Mouse (Mus musculus) left cerebral cortex, adult 2 months (tissue): Measurements from ENCODE around the gene Smarcc2. TPM values are rescaled to one million over a fixed set of nuclear protein-coding genes. Genes with fewer than 3 reads are reported as not detected.
A peak's percentile ranks its signal among the peaks of the same experiment; 100 is the strongest.

Source experiments
- DNase-seq, 2 experiments: peaks; one replicate each; pipeline ENCODE4 v3.0.0; 2021 to 2022; ENCODE audit warnings: low spot score in 2 of 2, mixed read lengths in 1 of 2; ENCODE audit errors: extremely low spot score in 1 of 2
- H3K27ac ChIP-seq: fragments of 200-600 bp; 2 replicates; pipeline ENCODE4 v1.8.1; 2022
- H3K4me3 ChIP-seq: fragments of 200-600 bp; 2 replicates; pipeline ENCODE4 v1.8.1; 2022
- CTCF ChIP-seq: fragments of 200-600 bp; IDR thresholded peaks from 2 replicates; pipeline ENCODE4 v1.8.1; 2022; ENCODE audit warnings: antibody characterized with exemption, mild to moderate bottlenecking, moderate library complexity
- intact Hi-C: fragments of 180-260 bp; cut with DNase I; formaldehyde crosslinking; loops from one replicate; pipeline ENCODE4 v1.15.1; 2025
- long read RNA-seq, 2 experiments: library from polyadenylated mRNA; stranded (forward); transcript quantifications; one replicate each; pipeline ENCODE4 v2.0.0; 2021; ENCODE audit warnings: borderline mapping rate in 2 of 2
- total RNA-seq, 2 experiments: library from RNA; stranded (reverse); gene quantifications; 2 replicates each; pipeline ENCODE4 v1.2.3; 2021

Smarcc2 gene
- total RNA-seq, result 100 to 1,000 TPM; 253 to 254 TPM
- long read RNA-seq, experiment 1, full-length matches to known transcripts, result 166 of 412 reads
- long read RNA-seq, experiment 1, partial matches to known transcripts, result 75 of 412 reads
- long read RNA-seq, experiment 1, other reads (novel, unspliced or antisense), result 171 of 412 reads
- long read RNA-seq, experiment 2, full-length matches to known transcripts, result 150 of 332 reads
- long read RNA-seq, experiment 2, partial matches to known transcripts, result 66 of 332 reads
- long read RNA-seq, experiment 2, other reads (novel, unspliced or antisense), result 116 of 332 reads

- peak; percentile 27 for TF ChIP-seq CTCF
These were observed at the start of gene Smarcc2 for GRCm38 (mm10) chr10:128458719-128459408. TSS of gene Smarcc2 (plus strand) at chr10:128459248.

GRCm38 (mm10) chr10:128409692-128410559 is 49.1 kb upstream of the Smarcc2 start:
- DNase-seq, result peak; percentile 96 to 97
- H3K27ac ChIP-seq, result peak overlapping the region; percentile 95

More at GRCm38 (mm10) chr10:128458719-128459408, at the start of gene Smarcc2:
- peak; percentile 87 to 89 for DNase-seq
- intact Hi-C loops, result loop anchor here (1.0 to 5.0 kb wide), 4 partner anchors 50 to 122 kb away; partner anchors contain the start of genes Ankrd52 and Cs
- Histone ChIP-seq H3K27ac (peak within 1 kb of the TSS; percentile 96), H3K4me3 (peak within 1 kb of the TSS; percentile 78)

GRCm38 (mm10) chr10:128410560-128410845 is 48.5 kb upstream of the Smarcc2 start:
- Histone ChIP-seq H3K27ac (peak overlapping the region; percentile 95), H3K4me3 (peak overlapping the region; percentile 91)
- no peak for TF ChIP-seq CTCF
- intact Hi-C loops, result no loop called here
- no peak for DNase-seq

More at GRCm38 (mm10) chr10:128409692-128410559, 49.1 kb upstream of the Smarcc2 start:
- peak; percentile 81 for TF ChIP-seq CTCF
- intact Hi-C loops, result loop anchor here (1.0 to 2.0 kb wide), 3 partner anchors 31 to 49 kb away; partner anchors contain the start of genes Coq10a and Smarcc2
- H3K4me3 ChIP-seq, result peak overlapping the region; percentile 86

GRCm38 (mm10) chr10:128411211-128412054 is 47.6 kb upstream of the Smarcc2 start, which contains the start of the genes Nabp2 and Rnf41:
TSS of gene Nabp2 (minus strand) at chr10:128411492.
TSS of gene Rnf41 (plus strand) at chr10:128411657.
- peak; percentile 94 to 96 for DNase-seq
- no peak for TF ChIP-seq CTCF
- intact Hi-C loops, result no loop called here
- Histone ChIP-seq H3K27ac (peak within 1 kb of the TSS; percentile 95), H3K4me3 (peak within 1 kb of the TSS; percentile 91)

GRCm38 (mm10) chr10:128412055-128412381 is 47.0 kb upstream of the Smarcc2 start:
- peak overlapping the region; percentile 95 for H3K27ac ChIP-seq
- intact Hi-C loops, result no loop called here
- TF ChIP-seq CTCF, result no peak
- H3K4me3 ChIP-seq, result peak overlapping the region; percentile 91
- no peak for DNase-seq

GRCm38 (mm10) chr10:128412558-128412957 is 46.5 kb upstream of the Smarcc2 start:
- H3K27ac ChIP-seq, result peak overlapping the region; percentile 95
- intact Hi-C loops, result no loop called here

GRCm38 (mm10) chr10:128413076-128413475 is 46.0 kb upstream of the Smarcc2 start:
- H3K4me3 ChIP-seq, result no peak overlapping the region; the same call in 1 of the 2 replicates
- no peak for DNase-seq
- no peak overlapping the region for H3K27ac ChIP-seq
- intact Hi-C loops, result no loop called here
- TF ChIP-seq CTCF, result no peak

More at GRCm38 (mm10) chr10:128412558-128412957, 46.5 kb upstream of the Smarcc2 start:
- no peak for DNase-seq
- peak overlapping the region; percentile 91 for H3K4me3 ChIP-seq
- TF ChIP-seq CTCF, result no peak

GRCm38 (mm10) chr10:128414848-128415247 is 44.2 kb upstream of the Smarcc2 start:
- Histone ChIP-seq H3K27ac (no peak overlapping the region), H3K4me3 (no peak overlapping the region)
- no peak for DNase-seq
- intact Hi-C loops, result no loop called here
- no peak for TF ChIP-seq CTCF

GRCm38 (mm10) chr10:128422426-128422825 is 36.6 kb upstream of the Smarcc2 start:
- Histone ChIP-seq H3K4me3 (no peak overlapping the region), H3K27ac (no peak overlapping the region)
- intact Hi-C loops, result no loop called here
- no peak for DNase-seq
- TF ChIP-seq CTCF, result no peak

GRCm38 (mm10) chr10:128424604-128425003 is 34.4 kb upstream of the Smarcc2 start:
- intact Hi-C loops, result no loop called here
- H3K4me3 ChIP-seq, result no peak overlapping the region
- H3K27ac ChIP-seq, result no peak overlapping the region
- no peak for DNase-seq
- no peak for TF ChIP-seq CTCF

GRCm38 (mm10) chr10:128425260-128425659 is 33.8 kb upstream of the Smarcc2 start:
- no peak for TF ChIP-seq CTCF
- no peak overlapping the region for H3K4me3 ChIP-seq
- H3K27ac ChIP-seq, result no peak overlapping the region
- no peak for DNase-seq
- intact Hi-C loops, result no loop called here
